Mouse (Mus musculus): ENCODE data around the gene Foxg1. TPM values are rescaled to one million over a fixed set of nuclear protein-coding genes. Genes with fewer than 3 reads are reported as not detected.
A peak's percentile ranks its signal among the peaks of the same experiment; 100 is the strongest.

Gene Foxg1
- polyA plus RNA-seq, 1 experiment from 2014 or later = not detected

DNA sequence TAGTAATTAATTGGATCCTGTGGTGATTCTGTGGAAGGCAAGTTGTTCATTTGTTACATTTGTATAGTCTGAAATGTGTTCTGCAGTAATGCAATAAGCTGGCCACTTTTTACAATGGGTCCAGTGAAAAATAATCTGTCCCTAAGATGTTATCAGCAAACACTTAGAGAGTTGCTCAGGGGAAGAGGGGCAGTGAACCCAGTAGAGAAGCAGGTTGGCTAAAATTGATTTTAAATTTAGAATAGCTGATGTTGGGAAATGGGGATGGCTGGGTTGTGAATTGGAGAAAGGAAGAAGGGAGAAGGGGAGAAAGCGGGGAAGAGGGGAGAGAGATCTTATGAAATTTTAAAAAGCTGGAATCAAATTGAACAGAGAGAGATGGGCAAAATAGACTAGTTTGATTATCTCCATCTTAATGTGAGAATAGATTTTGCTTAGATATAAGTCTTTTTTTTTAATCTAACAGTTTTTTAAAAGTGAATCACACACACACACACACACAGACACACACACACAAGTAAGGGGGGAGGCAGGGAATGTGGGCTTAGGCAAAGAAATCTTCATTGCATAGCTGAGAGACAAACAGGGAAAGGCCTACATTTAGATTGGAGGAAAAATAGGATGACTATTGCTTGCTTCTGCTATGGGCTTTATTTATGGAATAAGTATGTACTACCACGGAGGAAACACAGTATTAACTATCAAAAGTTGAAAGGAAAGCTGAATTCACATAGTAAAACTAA, 5.6 kb downstream of the Foxg1 start:
- 10% methylated on average over 2 of the region's 2 CpGs for WGBS
- H3K36me3 ChIP-seq = no peaks in the 10 kb centered on the region
- no peak overlapping the region for H3K9ac ChIP-seq
- no peak overlapping the region for H3K4me2 ChIP-seq (replicated peaks)
- 0 out of 2 replicates have a peak, but pooled peaks cover 3% of the 10 kb centered on the region for H3K9me3 ChIP-seq
- H3K4me1 ChIP-seq = peaks cover 13% of the 10 kb centered on the region
- H3K4me3 ChIP-seq = no peak overlapping the region
- ATAC-seq (ENCODE audit: low FRiP score, low read depth) = no peak
- no peak overlapping the region for H3K27ac ChIP-seq
- H3K27me3 ChIP-seq = peaks cover 80% of the 10 kb centered on the region

DNA sequence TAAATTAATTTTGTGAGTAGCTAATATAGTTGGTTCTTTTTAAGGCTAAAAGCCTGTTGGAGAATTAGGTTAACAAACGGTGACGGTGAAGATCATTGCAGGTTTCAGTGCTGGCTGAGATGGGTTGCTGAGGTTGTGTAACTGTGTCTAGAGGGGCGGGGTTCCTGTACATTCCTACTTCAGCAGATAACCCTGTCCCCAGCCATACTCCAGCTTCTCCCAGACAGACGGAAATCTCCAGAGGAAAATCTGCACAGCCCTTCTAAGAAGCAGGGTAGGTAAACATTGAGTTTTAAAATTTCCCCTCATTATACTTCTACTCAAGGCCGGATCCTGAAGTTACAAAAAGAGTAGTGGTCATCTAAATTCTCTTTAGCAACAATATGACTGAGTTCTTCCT, 7.2 kb downstream of the Foxg1 start:
- H3K4me2 ChIP-seq (replicated peaks) = no peak overlapping the region
- 3% methylated on average over 5 of the region's 5 CpGs for WGBS
- no peaks in the 10 kb centered on the region for H3K36me3 ChIP-seq
- H3K9me3 ChIP-seq = 0 out of 2 replicates have a peak, but pooled peaks cover 3% of the 10 kb centered on the region
- peaks cover 7% of the 10 kb centered on the region; the same call in 1 of the 2 replicates for H3K4me1 ChIP-seq
- peaks cover 77% of the 10 kb centered on the region for H3K27me3 ChIP-seq
- H3K4me3 ChIP-seq = no peak overlapping the region
- no peak overlapping the region for H3K27ac ChIP-seq
- no peak overlapping the region for H3K9ac ChIP-seq
- ATAC-seq (ENCODE audit: low FRiP score, low read depth) = no peak

DNA sequence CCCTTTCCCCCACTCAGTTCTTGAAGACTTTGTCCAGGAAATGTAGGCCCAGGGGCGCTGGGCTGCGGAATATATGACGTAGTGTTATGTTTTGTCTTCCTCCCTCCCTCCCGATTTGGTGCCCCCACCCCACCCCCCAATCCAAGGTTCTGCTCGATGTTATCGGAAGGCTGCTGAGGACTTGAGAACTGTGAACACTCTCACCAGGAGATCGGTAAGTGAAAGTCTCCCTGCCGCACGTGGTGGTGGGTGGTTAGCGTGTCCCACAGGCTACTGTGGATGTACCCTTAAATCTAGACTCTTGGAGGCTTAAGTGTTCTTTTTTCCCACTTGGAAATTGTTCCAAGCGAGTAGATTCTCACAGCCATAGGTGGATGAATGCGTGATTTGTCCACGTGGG, 7.8 kb downstream of the Foxg1 start:
- no peak overlapping the region for H3K4me2 ChIP-seq (replicated peaks)

DNA sequence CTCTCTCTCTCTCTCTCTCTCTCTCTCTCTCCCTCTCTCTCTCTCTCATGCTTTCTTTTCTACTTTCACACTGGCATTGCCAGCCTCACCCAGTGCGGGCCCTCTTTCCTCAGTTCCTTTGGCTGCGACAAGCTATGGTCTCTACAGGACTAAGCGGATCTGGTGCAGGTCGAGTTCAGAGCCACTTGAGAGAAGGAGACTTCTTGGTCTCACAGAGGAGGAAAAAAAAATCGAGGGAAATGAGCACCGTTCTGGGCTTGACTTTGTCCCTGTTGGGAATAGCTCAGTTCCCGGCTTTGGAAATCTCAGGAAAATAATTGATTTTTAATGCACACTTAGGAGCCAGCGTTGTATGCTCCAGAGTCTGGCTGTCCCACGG, 8.5 kb downstream of the Foxg1 start:
- Histone ChIP-seq H3K9me3 (no peaks in the 10 kb centered on the region), H3K27ac (no peak overlapping the region), H3K4me2 (replicated peaks) (peak overlapping the region; percentile 39), H3K9ac (no peak overlapping the region), H3K4me3 (peak overlapping the region; percentile 20; the same call in 1 of the 2 replicates), H3K4me1 (peaks cover 7% of the 10 kb centered on the region; the same call in 1 of the 2 replicates), H3K36me3 (no peaks in the 10 kb centered on the region), H3K27me3 (peaks cover 74% of the 10 kb centered on the region)
- WGBS = 2% methylated on average over 9 of the region's 9 CpGs
- no peak for ATAC-seq (ENCODE audit: low FRiP score, low read depth)

More for the DNA sequence above, 7.8 kb downstream of the Foxg1 start:
- ATAC-seq (ENCODE audit: low FRiP score, low read depth) = no peak
- H3K9me3 ChIP-seq = 0 out of 2 replicates have a peak, but pooled peaks cover under 1% of the 10 kb centered on the region
- H3K4me1 ChIP-seq = peaks cover 7% of the 10 kb centered on the region; the same call in 1 of the 2 replicates
- no peak overlapping the region for H3K9ac ChIP-seq
- H3K27ac ChIP-seq = no peak overlapping the region
- H3K27me3 ChIP-seq = peaks cover 77% of the 10 kb centered on the region
- whole genome bisulfite sequencing = under 1% methylated on average over 13 of the region's 13 CpGs
- H3K36me3 ChIP-seq = no peaks in the 10 kb centered on the region
- H3K4me3 ChIP-seq = no peak overlapping the region

DNA sequence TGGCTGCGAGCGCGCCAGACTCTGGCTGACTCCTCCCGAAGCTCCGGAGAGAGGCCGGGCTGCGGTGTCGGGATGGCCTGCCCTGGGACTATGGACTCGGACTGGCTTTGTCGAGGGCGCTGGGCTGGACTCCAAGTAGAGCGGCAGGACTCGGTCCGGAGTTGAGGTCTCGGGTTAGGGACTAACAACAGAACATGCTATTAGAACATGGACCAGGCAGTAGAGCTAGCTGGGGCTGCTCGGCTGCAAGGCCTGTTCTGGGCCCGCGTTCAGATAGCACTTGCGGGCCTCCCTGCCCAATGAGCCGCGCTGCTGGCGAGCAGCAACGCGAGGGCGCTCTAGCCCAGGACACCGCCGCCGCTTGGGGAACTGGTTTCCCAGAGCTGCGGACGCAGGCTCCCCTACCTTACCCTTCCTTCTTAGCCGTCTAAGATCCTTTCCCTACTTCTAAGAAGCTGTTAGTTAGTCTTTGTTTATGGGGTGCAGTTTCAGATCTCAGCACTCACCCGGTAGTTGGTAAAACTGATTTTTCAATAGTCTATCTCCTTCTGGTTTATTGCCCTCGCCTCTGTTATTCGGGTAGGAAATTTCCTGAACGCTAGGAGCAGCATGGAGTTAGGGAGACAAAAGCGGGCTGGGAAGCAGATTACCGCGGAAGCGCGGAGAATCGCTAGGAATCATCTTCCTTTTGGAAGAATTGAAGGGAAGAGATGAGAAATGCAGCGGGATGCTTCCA, 9.0 kb downstream of the Foxg1 start:
- Histone ChIP-seq H3K4me1 (peaks cover 7% of the 10 kb centered on the region; the same call in 1 of the 2 replicates), H3K27ac (no peak overlapping the region), H3K4me3 (peak overlapping the region; percentile 20), H3K9me3 (no peaks in the 10 kb centered on the region), H3K9ac (no peak overlapping the region), H3K36me3 (no peaks in the 10 kb centered on the region), H3K4me2 (replicated peaks) (peak overlapping the region; percentile 39), H3K27me3 (peaks cover 72% of the 10 kb centered on the region)
- under 1% methylated on average over 42 of the region's 42 CpGs for WGBS
- ATAC-seq (ENCODE audit: low FRiP score, low read depth) = peak; percentile 90

DNA sequence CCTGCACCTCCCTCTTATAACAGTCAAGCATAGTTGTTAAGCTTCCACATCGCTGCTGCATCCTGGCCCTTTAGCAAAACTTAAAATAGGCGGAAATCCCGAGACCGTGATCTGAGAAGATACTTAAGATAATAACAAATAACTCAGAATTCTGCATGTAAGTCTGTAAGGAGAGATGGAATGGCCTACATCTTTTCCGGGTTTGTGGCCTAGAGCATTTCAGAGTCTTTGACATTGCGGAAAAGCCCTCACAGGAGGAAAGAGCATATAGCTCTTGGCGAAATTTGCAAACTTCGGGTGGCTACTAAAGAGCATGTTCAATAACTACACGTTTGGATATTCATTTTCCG, 9.6 kb downstream of the Foxg1 start:
- 3% methylated on average over 10 of the region's 10 CpGs for WGBS
- peak overlapping the region; percentile 20; the same call in 1 of the 2 replicates for H3K4me3 ChIP-seq

DNA sequence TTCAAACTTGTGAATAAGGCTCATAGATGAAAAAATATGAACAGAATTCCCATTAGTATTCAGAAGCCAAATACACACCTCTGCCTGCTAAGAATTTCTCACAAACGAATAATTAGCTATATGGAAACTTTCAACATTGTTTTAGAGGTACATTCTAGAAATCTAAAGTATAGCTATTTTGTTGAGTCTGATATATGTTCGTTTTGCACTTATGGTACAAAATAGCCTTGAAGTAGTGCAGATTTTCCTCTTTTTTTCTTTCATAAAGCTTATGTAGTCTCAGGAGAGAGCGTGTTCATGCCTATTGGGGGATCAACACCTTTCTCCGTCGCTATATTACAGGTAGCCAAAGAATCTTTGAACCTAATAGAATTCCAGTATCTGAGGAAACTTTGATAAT, 10.4 kb downstream of the Foxg1 start:
- no peak for ATAC-seq (ENCODE audit: low FRiP score, low read depth)
- Histone ChIP-seq H3K4me3 (no peak overlapping the region), H3K9ac (no peak overlapping the region), H3K36me3 (no peaks in the 10 kb centered on the region), H3K27me3 (peaks cover 80% of the 10 kb centered on the region), H3K9me3 (no peaks in the 10 kb centered on the region), H3K27ac (no peak overlapping the region), H3K4me1 (peaks cover 7% of the 10 kb centered on the region; the same call in 1 of the 2 replicates), H3K4me2 (replicated peaks) (no peak overlapping the region)
- WGBS = 4% methylated on average over 5 of the region's 5 CpGs

More for the DNA sequence above, 9.6 kb downstream of the Foxg1 start:
- Histone ChIP-seq H3K9me3 (no peaks in the 10 kb centered on the region), H3K9ac (no peak overlapping the region), H3K27ac (no peak overlapping the region), H3K27me3 (peaks cover 75% of the 10 kb centered on the region), H3K4me1 (peaks cover 7% of the 10 kb centered on the region; the same call in 1 of the 2 replicates), H3K36me3 (no peaks in the 10 kb centered on the region), H3K4me2 (replicated peaks) (no peak overlapping the region; the same call in 1 of the 2 replicates)
- ATAC-seq (ENCODE audit: low FRiP score, low read depth) = no peak

DNA sequence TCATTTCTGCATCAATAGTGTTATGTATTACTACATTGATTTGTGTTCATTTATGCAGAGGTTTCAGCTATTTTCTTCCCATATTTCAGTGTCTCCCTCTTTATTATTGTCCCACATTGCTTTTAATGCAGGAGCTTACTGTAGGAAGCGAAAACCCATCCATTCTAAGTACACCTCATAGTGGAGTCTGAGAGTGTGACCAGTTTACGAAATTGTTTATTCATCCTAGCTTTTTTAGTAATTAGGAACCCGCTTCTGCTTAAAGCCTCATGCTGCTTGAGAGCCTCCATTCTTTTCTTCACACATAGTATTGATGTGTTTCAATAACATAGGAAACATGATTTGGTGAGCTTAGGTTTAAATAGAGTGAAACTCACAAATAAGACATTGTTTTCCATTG, 11.2 kb downstream of the Foxg1 start:
- Histone ChIP-seq H3K9me3 (no peaks in the 10 kb centered on the region), H3K27me3 (peaks cover 81% of the 10 kb centered on the region), H3K9ac (no peak overlapping the region), H3K36me3 (no peaks in the 10 kb centered on the region), H3K4me2 (replicated peaks) (no peak overlapping the region), H3K4me1 (peaks cover 7% of the 10 kb centered on the region; the same call in 1 of the 2 replicates), H3K27ac (no peak overlapping the region), H3K4me3 (no peak overlapping the region)
- WGBS = 4% methylated on average over 3 of the region's 3 CpGs
- no peak for ATAC-seq (ENCODE audit: low FRiP score, low read depth)

DNA sequence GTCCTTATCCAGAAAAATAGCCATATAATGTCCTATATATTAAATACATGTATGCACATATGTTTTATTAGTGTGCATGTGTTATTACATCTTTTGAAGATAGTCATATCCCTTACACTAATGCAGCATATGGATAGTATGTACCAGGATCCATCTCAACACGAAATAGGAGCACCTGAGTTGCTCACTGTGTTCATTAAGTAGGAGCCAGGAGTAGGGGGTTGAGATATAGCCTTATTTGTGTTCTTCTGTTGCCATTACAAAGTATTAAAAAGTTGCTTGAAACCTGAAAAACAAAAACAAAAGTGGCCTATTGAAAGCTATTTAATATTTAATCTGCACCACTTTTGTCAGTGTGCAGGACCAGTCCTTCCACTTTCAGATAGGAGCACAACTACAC, 11.7 kb downstream of the Foxg1 start:
- peaks cover 81% of the 10 kb centered on the region for H3K27me3 ChIP-seq
- no peak overlapping the region for H3K9ac ChIP-seq
- WGBS = 2% methylated on average over 1 of the region's 1 CpGs
- H3K4me3 ChIP-seq = no peak overlapping the region
- H3K4me1 ChIP-seq = peaks cover 7% of the 10 kb centered on the region; the same call in 1 of the 2 replicates
- no peak for ATAC-seq (ENCODE audit: low FRiP score, low read depth)
- no peaks in the 10 kb centered on the region for H3K9me3 ChIP-seq
- no peak overlapping the region for H3K27ac ChIP-seq
- H3K4me2 ChIP-seq (replicated peaks) = no peak overlapping the region
- no peaks in the 10 kb centered on the region for H3K36me3 ChIP-seq

DNA sequence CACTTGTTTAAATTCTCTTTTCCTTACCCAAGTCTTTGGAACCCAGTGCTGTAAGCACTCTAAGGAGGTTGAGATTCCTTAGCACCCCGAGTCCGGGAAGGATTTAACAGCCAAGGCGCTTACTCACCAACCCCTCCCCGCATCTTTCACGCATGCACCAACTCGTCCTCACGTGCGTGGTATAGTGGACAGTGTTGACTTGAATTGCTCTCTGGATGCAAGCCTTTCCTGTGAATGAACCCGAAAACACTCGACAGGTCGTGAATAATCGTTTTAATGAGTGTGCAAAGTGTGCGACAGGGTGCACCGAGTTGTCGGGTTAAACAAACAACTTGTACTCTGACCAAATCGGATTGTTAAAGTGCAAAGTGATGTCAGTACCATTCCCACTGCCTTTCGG, 12.4 kb downstream of the Foxg1 start:
- Histone ChIP-seq H3K27ac (no peak overlapping the region), H3K9me3 (no peaks in the 10 kb centered on the region), H3K9ac (no peak overlapping the region), H3K4me1 (peaks cover 7% of the 10 kb centered on the region; the same call in 1 of the 2 replicates), H3K4me3 (no peak overlapping the region), H3K36me3 (no peaks in the 10 kb centered on the region), H3K27me3 (peaks cover 79% of the 10 kb centered on the region), H3K4me2 (replicated peaks) (no peak overlapping the region)
- WGBS = under 1% methylated on average over 17 of the region's 17 CpGs
- ATAC-seq (ENCODE audit: low FRiP score, low read depth) = no peak

DNA sequence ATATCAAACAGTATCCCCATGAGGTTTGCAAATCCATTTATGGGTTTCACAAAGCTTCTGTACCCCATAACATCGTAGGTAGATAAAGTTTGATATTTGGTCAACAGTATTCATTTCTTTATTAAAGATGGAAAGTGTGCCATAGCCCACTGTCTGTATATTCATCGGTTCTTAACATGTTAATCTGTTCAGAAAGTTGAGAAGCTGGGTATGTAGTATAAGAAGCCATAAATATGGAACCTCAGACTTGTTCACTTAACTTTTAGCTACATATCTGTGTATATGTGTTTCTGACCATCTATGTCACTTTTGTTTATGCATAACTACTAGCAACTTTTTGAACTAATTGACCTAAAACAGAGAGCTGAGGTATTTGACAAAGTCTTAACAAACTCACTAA, 13.5 kb downstream of the Foxg1 start:
- ATAC-seq (ENCODE audit: low FRiP score, low read depth) = no peak
- H3K4me3 ChIP-seq = no peak overlapping the region
- H3K4me1 ChIP-seq = peaks cover 7% of the 10 kb centered on the region; the same call in 1 of the 2 replicates
- 15% methylated on average over 2 of the region's 2 CpGs for WGBS
- H3K27ac ChIP-seq = no peak overlapping the region
- no peak overlapping the region for H3K4me2 ChIP-seq (replicated peaks)
- peaks cover 79% of the 10 kb centered on the region for H3K27me3 ChIP-seq
- no peak overlapping the region for H3K9ac ChIP-seq
- H3K9me3 ChIP-seq = no peaks in the 10 kb centered on the region
- no peaks in the 10 kb centered on the region for H3K36me3 ChIP-seq

DNA sequence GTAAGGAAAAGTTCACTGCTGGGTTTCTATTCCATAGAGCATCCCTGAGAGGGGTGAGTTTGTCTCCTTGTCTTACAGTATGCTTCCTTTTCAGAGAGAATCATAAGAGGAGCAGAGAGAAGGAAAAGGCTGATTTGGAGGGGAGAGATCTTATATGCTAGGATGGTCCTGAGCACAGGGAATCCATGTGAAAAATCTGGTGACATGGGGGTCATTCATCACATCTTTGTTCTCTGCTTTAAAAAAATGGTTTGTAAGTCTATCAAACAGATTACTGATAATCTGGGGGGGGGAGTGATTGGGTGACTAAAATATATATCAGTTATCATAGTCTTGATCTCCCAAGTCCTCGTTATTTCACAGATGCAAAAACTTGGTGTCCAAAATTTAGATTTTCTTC, 14.3 kb downstream of the Foxg1 start:
- WGBS = 27% methylated on average over 1 of the region's 1 CpGs
- Histone ChIP-seq H3K27ac (no peak overlapping the region), H3K9me3 (no peaks in the 10 kb centered on the region), H3K4me2 (replicated peaks) (no peak overlapping the region), H3K9ac (no peak overlapping the region), H3K4me1 (peaks cover 7% of the 10 kb centered on the region), H3K27me3 (peaks cover 79% of the 10 kb centered on the region), H3K36me3 (no peaks in the 10 kb centered on the region), H3K4me3 (no peak overlapping the region)
- ATAC-seq (ENCODE audit: low FRiP score, low read depth) = no peak

Data from limb, embryonic 13.5 days (tissue).